Mouse (Mus musculus): ENCODE results near the gene Hddc3. TPM values are rescaled to one million over a fixed set of nuclear protein-coding genes. Genes with fewer than 3 reads are reported as not detected.

Hddc3 gene
- polyA plus RNA-seq (2012): 84.0 and 146 TPM in 2 replicates

GRCm38 (mm10) chr7:80342858-80343257, at the start of gene Hddc3:
Gene Hddc3, plus strand, starts transcription at chr7:80343104.
- no peak for TF ChIP-seq GATA1 (IDR thresholded peaks at IDR 0.05; ENCODE audit: low read length)

- no peak for TF ChIP-seq GATA1 (IDR thresholded peaks at IDR 0.05; ENCODE audit: low read length)
Observed at GRCm38 (mm10) chr7:80294062-80294763, 48.7 kb upstream of the Hddc3 start, which contains the start of gene Prc1. Gene Prc1, plus strand, starts transcription at chr7:80294450.

- no peak for TF ChIP-seq GATA1 (IDR thresholded peaks at IDR 0.05; ENCODE audit: low read length)
Observed at GRCm38 (mm10) chr7:80294764-80295648, 47.9 kb upstream of the Hddc3 start.

GRCm38 (mm10) chr7:80296462-80296861, 46.4 kb upstream of the Hddc3 start:
- no peak for TF ChIP-seq GATA1 (IDR thresholded peaks at IDR 0.05; ENCODE audit: low read length)

GRCm38 (mm10) chr7:80297041-80297440, 45.9 kb upstream of the Hddc3 start:
- no peak for TF ChIP-seq GATA1 (IDR thresholded peaks at IDR 0.05; ENCODE audit: low read length)

GRCm38 (mm10) chr7:80298754-80299153, 44.1 kb upstream of the Hddc3 start:
- no peak for TF ChIP-seq GATA1 (IDR thresholded peaks at IDR 0.05; ENCODE audit: low read length)

GRCm38 (mm10) chr7:80299568-80299967, 43.3 kb upstream of the Hddc3 start:
- TF ChIP-seq GATA1 (IDR thresholded peaks at IDR 0.05; ENCODE audit: low read length): no peak

GRCm38 (mm10) chr7:80301522-80301921, 41.4 kb upstream of the Hddc3 start:
- no peak for TF ChIP-seq GATA1 (IDR thresholded peaks at IDR 0.05; ENCODE audit: low read length)

- no peak for TF ChIP-seq GATA1 (IDR thresholded peaks at IDR 0.05; ENCODE audit: low read length)
Observed at GRCm38 (mm10) chr7:80307766-80308165, 35.1 kb upstream of the Hddc3 start.

- TF ChIP-seq GATA1 (IDR thresholded peaks at IDR 0.05; ENCODE audit: low read length): no peak
Observed at GRCm38 (mm10) chr7:80310771-80311170, 32.1 kb upstream of the Hddc3 start.

- TF ChIP-seq GATA1 (IDR thresholded peaks at IDR 0.05; ENCODE audit: low read length): no peak
Observed at GRCm38 (mm10) chr7:80315733-80316132, 27.2 kb upstream of the Hddc3 start.

- no peak for TF ChIP-seq GATA1 (IDR thresholded peaks at IDR 0.05; ENCODE audit: low read length)
Observed at GRCm38 (mm10) chr7:80317439-80318115, 25.3 kb upstream of the Hddc3 start.

GRCm38 (mm10) chr7:80318670-80319069, 24.2 kb upstream of the Hddc3 start:
- no peak for TF ChIP-seq GATA1 (IDR thresholded peaks at IDR 0.05; ENCODE audit: low read length)

- no peak for TF ChIP-seq GATA1 (IDR thresholded peaks at IDR 0.05; ENCODE audit: low read length)
Observed at GRCm38 (mm10) chr7:80319846-80320496, 22.9 kb upstream of the Hddc3 start.

- TF ChIP-seq GATA1 (IDR thresholded peaks at IDR 0.05; ENCODE audit: low read length): no peak
Observed at GRCm38 (mm10) chr7:80323336-80323735, 19.6 kb upstream of the Hddc3 start.
